Mouse (Mus musculus): Measurements from ENCODE around the gene Nrxn3.

GRCm38 (mm10) chr12:89325864-89326560 lies 603.3 kb downstream of the Nrxn3 start:
- no peak for TF ChIP-seq CTCF (IDR thresholded peaks at IDR 0.05; ENCODE audit: borderline replicate concordance, insufficient read depth, low read length)
- no peak for TF ChIP-seq POLR2A (IDR thresholded peaks at IDR 0.05; ENCODE audit: low read depth, low read length)
